Mouse (Mus musculus) hindbrain, postnatal 0 days (tissue): ENCODE measurements at regions not wholly inside any gene's neighbourhood (a gene's known extent, or its start where the extent isn't known, plus 50 kb on each side); places are given as distances from the start of the nearest gene placed in this dataset.

Experiments used
- ATAC-seq: fragments of 200-750 bp; cut with Nextera tagmentation; 2 replicates; pipeline ENCODE4 v1.8.0; 2017; ENCODE audit warnings: mild to moderate bottlenecking, moderate TSS enrichment, moderate library complexity
- DNase-seq: peaks from one replicate; pipeline ENCODE4 v3.0.0-alpha.2; 2015; ENCODE audit warnings: low spot score
- H3K27ac ChIP-seq: fragments of 300-500 bp; sonication (generic); 2 replicates; pipeline ENCODE4 v1.5.1; 2014; ENCODE audit warnings: mild to moderate bottlenecking
- H3K27me3 ChIP-seq: fragments of 300-500 bp; sonication (generic); 2 replicates; pipeline ENCODE4 v1.6.1; 2014; ENCODE audit warnings: low read length, mixed read lengths; ENCODE audit not compliant: insufficient read depth
- H3K36me3 ChIP-seq: fragments of 300-500 bp; sonication (generic); 2 replicates; pipeline ENCODE4 v1.6.1; 2014; ENCODE audit warnings: low read length, mixed read lengths; ENCODE audit not compliant: insufficient read depth
- H3K4me1 ChIP-seq: fragments of 300-500 bp; sonication (generic); 2 replicates; pipeline ENCODE4 v1.6.1; 2014; ENCODE audit warnings: antibody characterized with exemption, low read length, mixed read lengths; ENCODE audit not compliant: insufficient read depth
- H3K4me2 ChIP-seq: fragments of 300-500 bp; sonication (generic); 2 replicates; pipeline ENCODE4 v1.6.1; 2014; ENCODE audit warnings: low read depth, mild to moderate bottlenecking, low read length, moderate library complexity, mixed read lengths
- H3K4me3 ChIP-seq: fragments of 300-500 bp; sonication (generic); 2 replicates; pipeline ENCODE4 v1.5.1; 2014; ENCODE audit warnings: low read length
- H3K9ac ChIP-seq: fragments of 300-500 bp; sonication (generic); replicated peaks from 2 replicates; pipeline ENCODE4 v1.6.1; 2014; ENCODE audit warnings: mild to moderate bottlenecking, low read length, moderate library complexity, mixed read lengths
- H3K9me3 ChIP-seq: fragments of 300-500 bp; sonication (generic); 2 replicates; pipeline ENCODE4 v1.6.1; 2016; ENCODE audit warnings: low read length, mixed read lengths
- CTCF ChIP-seq: IDR thresholded peaks from 2 replicates; pipeline ENCODE4 v1.5.1; 2016; ENCODE audit warnings: antibody characterized with exemption, control low read depth, low read depth
- WGBS: fragments of 180-500 bp; shearing (Covaris S2); extraction: QIAGEN DNeasy Blood & Tissue Kit; methylation state at CpG from one replicate; pipeline ENCODE4 v1.1.7; 2014; 5-methylcytosine and 5-hydroxymethylcytosine counted together

DNA sequence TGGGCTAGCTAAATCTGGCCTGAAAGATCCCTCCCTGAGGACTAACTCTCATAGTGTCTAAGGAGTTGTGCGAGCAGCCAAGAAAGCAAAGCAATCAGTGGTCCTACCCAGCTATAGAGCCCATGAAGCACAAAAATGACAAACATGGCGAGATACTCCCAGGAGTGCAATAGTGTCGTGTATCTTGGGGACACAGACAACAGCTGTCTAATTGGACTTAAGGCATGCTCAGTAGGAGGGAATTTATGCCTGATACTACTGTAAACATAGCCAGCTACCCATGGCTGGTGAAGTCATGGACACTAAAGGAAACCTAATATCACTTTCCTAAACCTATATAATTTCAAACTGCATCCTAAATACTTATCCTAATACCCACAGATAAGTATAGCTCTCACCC, 69.1 kb upstream of the Ralgapa2 start:
- DNase-seq (no peak), ATAC-seq (no peak)
- H3K4me3 ChIP-seq: no peak overlapping the region
- H3K9ac ChIP-seq: no peak overlapping the region
- H3K27me3 ChIP-seq: no peaks in the 10 kb centered on the region
- no peaks in the 10 kb centered on the region for H3K4me1 ChIP-seq
- H3K36me3 ChIP-seq: no peaks in the 10 kb centered on the region
- no peaks in the 10 kb centered on the region for H3K9me3 ChIP-seq
- H3K4me2 ChIP-seq: no peak overlapping the region
- TF ChIP-seq CTCF: no peak
- 74% methylated on average over 3 of the region's 3 CpGs for WGBS
- no peak overlapping the region for H3K27ac ChIP-seq

DNA sequence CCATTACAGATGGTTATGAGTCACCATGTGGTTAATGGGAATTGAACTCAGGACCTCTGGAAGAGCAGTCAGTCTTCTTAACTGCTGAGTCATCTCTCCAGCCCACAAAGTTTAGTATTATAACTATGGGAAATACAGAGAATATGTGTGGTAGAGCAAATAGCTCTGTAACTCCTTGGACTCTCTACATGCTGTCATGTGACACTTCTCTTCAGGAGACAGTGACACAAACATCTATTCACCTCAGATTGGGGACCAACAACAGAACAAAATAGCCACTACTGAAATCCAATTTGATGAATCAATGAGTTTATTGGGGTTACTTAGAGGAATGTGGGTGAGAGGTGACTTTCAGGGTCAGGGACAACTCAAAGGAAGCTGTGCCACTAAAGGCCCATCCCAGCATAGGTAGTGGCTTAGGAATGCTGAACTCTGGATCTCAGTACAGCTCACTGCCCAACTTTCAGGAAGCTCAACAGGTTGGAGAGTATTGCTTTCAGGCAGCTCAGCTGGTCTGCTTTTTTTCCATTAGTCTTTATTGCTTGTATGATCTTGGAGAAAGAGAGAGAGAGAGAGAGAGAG, 71.8 kb upstream of the Ralgapa2 start:
- H3K4me1 ChIP-seq: no peaks in the 10 kb centered on the region
- ATAC-seq: no peak

GRCm38 (mm10) chr2:146586381-146586780, 74.2 kb upstream of the Ralgapa2 start:
- Histone ChIP-seq H3K36me3 (no peaks in the 10 kb centered on the region), H3K4me1 (no peaks in the 10 kb centered on the region), H3K9me3 (no peaks in the 10 kb centered on the region), H3K27me3 (no peaks in the 10 kb centered on the region), H3K9ac (no peak overlapping the region), H3K4me3 (no peak overlapping the region), H3K27ac (no peak overlapping the region), H3K4me2 (no peak overlapping the region)
- no peak for TF ChIP-seq CTCF
- 94% methylated on average over 1 of the region's 1 CpGs for WGBS
- no peak for DNase-seq
- ATAC-seq: no peak

More for the DNA sequence above, 71.8 kb upstream of the Ralgapa2 start:
- H3K4me3 ChIP-seq: no peak overlapping the region
- TF ChIP-seq CTCF: no peak
- H3K27me3 ChIP-seq: no peaks in the 10 kb centered on the region
- no peaks in the 10 kb centered on the region for H3K9me3 ChIP-seq
- no peak overlapping the region for H3K4me2 ChIP-seq
- H3K9ac ChIP-seq: no peak overlapping the region
- H3K36me3 ChIP-seq: no peaks in the 10 kb centered on the region
- no peak overlapping the region for H3K27ac ChIP-seq
- DNase-seq: no peak

DNA sequence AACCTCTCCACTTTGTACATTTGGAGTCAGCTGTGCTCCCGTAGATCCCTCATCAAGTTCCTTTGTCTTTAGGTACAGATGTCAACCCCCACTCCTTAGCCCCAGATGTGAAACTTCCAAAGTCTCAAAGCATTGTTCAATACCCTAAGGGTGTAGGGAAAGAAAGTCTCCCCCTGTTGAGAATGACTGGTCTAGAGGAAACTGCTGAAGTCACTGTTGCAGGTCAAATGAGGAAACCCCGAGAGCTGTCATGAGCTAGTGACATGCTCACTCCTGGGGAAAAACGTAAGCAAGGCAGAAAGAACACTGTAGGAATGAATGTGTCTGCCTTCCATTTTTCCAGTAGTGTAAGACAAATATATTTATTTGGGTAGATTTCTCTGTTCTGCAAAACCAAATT, 74.8 kb upstream of the Ralgapa2 start:
- no peak for TF ChIP-seq CTCF
- H3K4me3 ChIP-seq: no peak overlapping the region
- H3K27ac ChIP-seq: no peak overlapping the region
- H3K9ac ChIP-seq: no peak overlapping the region
- ATAC-seq (no peak), DNase-seq (no peak)
- 60% methylated on average over 3 of the region's 3 CpGs for WGBS
- H3K27me3 ChIP-seq: no peaks in the 10 kb centered on the region
- no peak overlapping the region for H3K4me2 ChIP-seq
- no peaks in the 10 kb centered on the region for H3K36me3 ChIP-seq
- H3K9me3 ChIP-seq: no peaks in the 10 kb centered on the region
- no peaks in the 10 kb centered on the region for H3K4me1 ChIP-seq

- no peaks in the 10 kb centered on the region for H3K4me1 ChIP-seq
- H3K27ac ChIP-seq: no peak overlapping the region
- no peaks in the 10 kb centered on the region for H3K36me3 ChIP-seq
- 93% methylated on average over 3 of the region's 3 CpGs for WGBS
- DNase-seq (no peak), ATAC-seq (no peak)
- H3K27me3 ChIP-seq: no peaks in the 10 kb centered on the region
- TF ChIP-seq CTCF: no peak
- H3K9ac ChIP-seq: no peak overlapping the region
- H3K4me3 ChIP-seq: no peak overlapping the region
- H3K9me3 ChIP-seq: no peaks in the 10 kb centered on the region
- no peak overlapping the region for H3K4me2 ChIP-seq
Observed at GRCm38 (mm10) chr2:146589860-146590259, 77.7 kb upstream of the Ralgapa2 start.

GRCm38 (mm10) chr2:146593291-146593690, 81.1 kb upstream of the Ralgapa2 start:
- H3K27ac ChIP-seq: no peak overlapping the region
- TF ChIP-seq CTCF: no peak
- ATAC-seq: no peak
- DNase-seq: no peak
- no peaks in the 10 kb centered on the region for H3K27me3 ChIP-seq
- H3K9me3 ChIP-seq: no peaks in the 10 kb centered on the region
- H3K4me3 ChIP-seq: no peak overlapping the region
- no peaks in the 10 kb centered on the region for H3K36me3 ChIP-seq
- H3K4me2 ChIP-seq: no peak overlapping the region
- 82% methylated on average over 2 of the region's 2 CpGs for WGBS
- no peaks in the 10 kb centered on the region for H3K4me1 ChIP-seq
- H3K9ac ChIP-seq: no peak overlapping the region

- Histone ChIP-seq H3K27me3 (no peaks in the 10 kb centered on the region), H3K4me1 (no peaks in the 10 kb centered on the region), H3K9me3 (no peaks in the 10 kb centered on the region), H3K4me3 (no peak overlapping the region), H3K36me3 (no peaks in the 10 kb centered on the region), H3K27ac (no peak overlapping the region), H3K9ac (no peak overlapping the region), H3K4me2 (no peak overlapping the region)
- no peak for DNase-seq
- WGBS: 65% methylated on average over 4 of the region's 4 CpGs
- ATAC-seq: no peak
- TF ChIP-seq CTCF: no peak
Observed at GRCm38 (mm10) chr2:146594212-146594611, 82.1 kb upstream of the Ralgapa2 start.
